Mouse (Mus musculus) megakaryocyte, embryonic 14.5 days (primary cell): ENCODE results near the gene Ttc17. TPM values are rescaled to one million over a fixed set of nuclear protein-coding genes. Genes with fewer than 3 reads are reported as not detected.

Experiments
- H3K27me3 ChIP-seq: replicated peaks from 2 replicates; pipeline ENCODE3; 2012; ENCODE audit warnings: inconsistent platforms
- H3K36me3 ChIP-seq: replicated peaks from 2 replicates; pipeline ENCODE3; 2012; ENCODE audit warnings: low read length, inconsistent platforms, mixed read lengths
- H3K4me1 ChIP-seq: 2 replicates; pipeline ENCODE4 v1.6.1; 2012; ENCODE audit warnings: inconsistent platforms
- H3K4me3 ChIP-seq: replicated peaks from 2 replicates; pipeline ENCODE3; 2012; ENCODE audit warnings: moderate library complexity, mild to moderate bottlenecking, inconsistent platforms
- H3K9me3 ChIP-seq: 2 replicates; pipeline ENCODE4 v1.6.1; 2012; ENCODE audit warnings: inconsistent platforms
- FLI1 ChIP-seq: IDR thresholded peaks from 2 replicates; pipeline ENCODE4 v1.6.1; 2012; ENCODE audit warnings: low read length, inconsistent platforms, mixed read lengths
- GATA1 ChIP-seq: IDR thresholded peaks from 3 replicates; pipeline ENCODE4 v1.6.1; 2012; ENCODE audit warnings: mixed read lengths, low read length, inconsistent platforms, borderline replicate concordance
- polyA plus RNA-seq: library from polyadenylated mRNA; stranded (reverse); fragments of >175 nt; gene quantifications from 2 replicates; pipeline ENCODE4 v1.2.3, GENCODE M21; 2012; ENCODE audit warnings: low replicate concordance; ENCODE audit not compliant: insufficient read depth

The Ttc17 gene
- polyA plus RNA-seq = 1.2 and 2.8 TPM in 2 replicates

GRCm38 (mm10) chr2:94406083-94406957 is at the start of gene Ttc17:
TSS of gene Ttc17 (minus strand) at chr2:94406689.
- Histone ChIP-seq H3K36me3 (peaks cover 17% of the 10 kb centered on the region), H3K27me3 (no peaks in the 10 kb centered on the region), H3K9me3 (no peaks in the 10 kb centered on the region), H3K4me1 (peaks cover 27% of the 10 kb centered on the region), H3K4me3 (peak within 1 kb of the TSS; percentile 99)
- peak; percentile 74; the same call in 1 of the 2 replicates for TF ChIP-seq FLI1
- no peak for TF ChIP-seq GATA1

GRCm38 (mm10) chr2:94449643-94450042 is 43.2 kb upstream of the Ttc17 start:
- peaks cover 2% of the 10 kb centered on the region for H3K27me3 ChIP-seq
- no peak for TF ChIP-seq GATA1
- H3K4me3 ChIP-seq = no peak overlapping the region
- H3K9me3 ChIP-seq = 0 out of 2 replicates have a peak, but pooled peaks cover 4% of the 10 kb centered on the region
- H3K4me1 ChIP-seq = no peaks in the 10 kb centered on the region
- H3K36me3 ChIP-seq = no peaks in the 10 kb centered on the region

GRCm38 (mm10) chr2:94436952-94437351 is 30.5 kb upstream of the Ttc17 start:
- Histone ChIP-seq H3K4me1 (peaks cover 54% of the 10 kb centered on the region), H3K4me3 (peak overlapping the region; percentile 95), H3K9me3 (no peaks in the 10 kb centered on the region), H3K27me3 (peaks cover 3% of the 10 kb centered on the region), H3K36me3 (no peaks in the 10 kb centered on the region)
- no peak for TF ChIP-seq GATA1
- no peak for TF ChIP-seq FLI1

- Histone ChIP-seq H3K27me3 (no peaks in the 10 kb centered on the region), H3K36me3 (peaks cover 7% of the 10 kb centered on the region), H3K4me1 (peaks cover 68% of the 10 kb centered on the region), H3K9me3 (no peaks in the 10 kb centered on the region), H3K4me3 (peak overlapping the region; percentile 54)
- no peak for TF ChIP-seq FLI1
- no peak for TF ChIP-seq GATA1
Measured at GRCm38 (mm10) chr2:94435481-94435880, 29.0 kb upstream of the Ttc17 start.

- H3K9me3 ChIP-seq = no peaks in the 10 kb centered on the region
- H3K36me3 ChIP-seq = peaks cover 7% of the 10 kb centered on the region
- TF ChIP-seq FLI1 (no peak), GATA1 (no peak)
- H3K4me3 ChIP-seq = no peak overlapping the region
- no peaks in the 10 kb centered on the region for H3K27me3 ChIP-seq
- peaks cover 72% of the 10 kb centered on the region for H3K4me1 ChIP-seq
Measured at GRCm38 (mm10) chr2:94434833-94435232, 28.3 kb upstream of the Ttc17 start.

GRCm38 (mm10) chr2:94432214-94432613 is 25.7 kb upstream of the Ttc17 start:
- H3K4me1 ChIP-seq = peaks cover 83% of the 10 kb centered on the region

GRCm38 (mm10) chr2:94428456-94428855 is 22.0 kb upstream of the Ttc17 start:
- no peak overlapping the region for H3K4me3 ChIP-seq
- H3K27me3 ChIP-seq = no peaks in the 10 kb centered on the region
- H3K4me1 ChIP-seq = peaks cover 54% of the 10 kb centered on the region
- no peaks in the 10 kb centered on the region for H3K9me3 ChIP-seq
- H3K36me3 ChIP-seq = peaks cover 57% of the 10 kb centered on the region
- no peak for TF ChIP-seq GATA1
- TF ChIP-seq FLI1 = no peak

More at GRCm38 (mm10) chr2:94432214-94432613, 25.7 kb upstream of the Ttc17 start:
- Histone ChIP-seq H3K9me3 (no peaks in the 10 kb centered on the region), H3K27me3 (no peaks in the 10 kb centered on the region), H3K36me3 (peaks cover 20% of the 10 kb centered on the region), H3K4me3 (no peak overlapping the region)
- no peak for TF ChIP-seq GATA1
- TF ChIP-seq FLI1 = no peak

GRCm38 (mm10) chr2:94407441-94407840 is 952 bp upstream of the Ttc17 start:
- Histone ChIP-seq H3K36me3 (peaks cover 28% of the 10 kb centered on the region), H3K4me3 (peak overlapping the region; percentile 99), H3K9me3 (no peaks in the 10 kb centered on the region), H3K4me1 (peaks cover 27% of the 10 kb centered on the region), H3K27me3 (no peaks in the 10 kb centered on the region)
- TF ChIP-seq FLI1 (no peak), GATA1 (no peak)

- Histone ChIP-seq H3K4me1 (peaks cover 27% of the 10 kb centered on the region), H3K4me3 (peak overlapping the region; percentile 99), H3K9me3 (no peaks in the 10 kb centered on the region), H3K27me3 (no peaks in the 10 kb centered on the region), H3K36me3 (peaks cover 24% of the 10 kb centered on the region)
- no peak for TF ChIP-seq FLI1
Measured at GRCm38 (mm10) chr2:94407021-94407420, 532 bp upstream of the Ttc17 start.

GRCm38 (mm10) chr2:94405397-94406082 is 949 bp downstream of the Ttc17 start:
- peaks cover 30% of the 10 kb centered on the region for H3K4me1 ChIP-seq
- no peaks in the 10 kb centered on the region for H3K27me3 ChIP-seq
- H3K9me3 ChIP-seq = no peaks in the 10 kb centered on the region
- TF ChIP-seq GATA1 (no peak), FLI1 (no peak)
- H3K4me3 ChIP-seq = peak overlapping the region; percentile 99
- peaks cover 10% of the 10 kb centered on the region for H3K36me3 ChIP-seq
